Mouse (Mus musculus) megakaryocyte, embryonic 14.5 days (primary cell): ENCODE results near the gene Lmbr1l.

Source experiments
- FLI1 ChIP-seq: IDR thresholded peaks from 2 replicates; pipeline ENCODE4 v1.6.1; 2012; ENCODE audit warnings: low read length, inconsistent platforms, mixed read lengths
- GATA1 ChIP-seq: IDR thresholded peaks from 3 replicates; pipeline ENCODE4 v1.6.1; 2012; ENCODE audit warnings: mixed read lengths, low read length, inconsistent platforms, borderline replicate concordance

DNA sequence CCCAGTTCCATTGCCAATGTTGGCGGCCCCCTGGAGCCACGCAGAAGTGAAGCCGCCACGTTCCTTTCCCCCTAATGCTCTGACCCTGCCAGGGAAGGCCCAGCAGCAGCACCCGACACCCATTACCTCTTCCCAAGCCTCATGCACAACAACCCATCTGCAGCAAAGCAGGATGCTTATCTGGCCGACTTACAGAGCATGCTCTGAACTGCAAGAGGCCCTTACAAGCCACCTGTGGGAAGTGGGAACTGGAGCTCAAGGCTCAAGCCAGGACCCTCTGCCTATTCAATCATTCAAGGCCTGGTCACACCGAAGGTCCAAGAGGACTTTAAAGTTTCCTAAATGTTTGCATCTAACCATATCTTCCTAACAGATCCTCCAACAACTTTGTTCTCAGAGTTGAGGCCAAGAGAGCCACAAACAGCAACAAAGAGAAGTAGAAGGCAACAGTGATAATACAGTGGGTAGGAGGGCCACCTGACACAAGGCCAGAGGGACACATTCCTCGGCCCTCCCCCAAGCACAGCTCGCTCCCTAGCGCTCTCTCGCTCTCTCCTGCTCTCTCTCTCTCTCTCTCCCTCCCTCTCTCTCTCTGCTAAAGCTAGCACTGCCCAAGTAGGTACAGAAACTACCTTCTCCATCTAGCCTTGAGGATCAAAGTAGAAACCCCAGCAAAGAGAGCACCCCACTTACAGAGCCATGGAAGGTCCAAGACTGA lies 49.5 kb downstream of the Lmbr1l start:
- no peak for TF ChIP-seq GATA1
- TF ChIP-seq FLI1 = no peak
